Mouse (Mus musculus) liver, embryonic 14.5 days (tissue): ENCODE measurements around the gene Oard1.

Experiments
- CTCF ChIP-seq: IDR thresholded peaks from 2 replicates; pipeline ENCODE4 v1.5.1; 2016; ENCODE audit warnings: antibody characterized with exemption, low read depth, control low read depth
- EP300 ChIP-seq: IDR thresholded peaks from 2 replicates; pipeline ENCODE4 v1.6.1; 2016; ENCODE audit warnings: antibody characterized with exemption, low read depth

GRCm38 (mm10) chr17:48419571-48419970, 9.8 kb downstream of the Oard1 start:
- TF ChIP-seq CTCF (no peak), EP300 (no peak)
